Mouse (Mus musculus) heart, postnatal 0 days (tissue): ENCODE results near the gene Casd1.

Experiments used
- CTCF ChIP-seq: IDR thresholded peaks from 2 replicates; pipeline ENCODE4 v1.5.1; 2016; ENCODE audit warnings: antibody characterized with exemption, control low read depth, low read depth
- EP300 ChIP-seq: IDR thresholded peaks from 2 replicates; pipeline ENCODE4 v1.6.1; 2016; ENCODE audit warnings: antibody characterized with exemption, low read depth

DNA sequence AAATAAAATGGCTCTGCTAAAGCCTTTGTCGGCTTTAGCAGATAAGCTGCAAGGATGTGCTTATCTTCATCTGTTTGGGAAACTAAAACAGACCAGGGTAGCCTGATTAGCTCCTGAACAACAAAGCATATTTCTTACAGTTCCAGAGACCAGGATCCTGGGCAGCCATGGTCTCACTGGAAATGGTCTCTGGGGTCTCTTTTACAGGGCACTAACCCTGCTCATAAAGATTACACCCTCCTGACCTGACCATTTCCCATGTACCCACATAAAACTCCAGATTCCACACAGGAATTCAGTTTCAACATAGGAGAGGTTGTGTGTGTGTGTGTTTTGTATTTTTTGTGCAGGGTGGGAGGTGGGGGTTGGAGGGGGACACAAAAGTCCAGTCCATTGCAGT lies 34.2 kb downstream of the Casd1 start:
- TF ChIP-seq CTCF, result no peak
- no peak for TF ChIP-seq EP300
